Mouse (Mus musculus) bone marrow macrophage, adult 2 months (primary cell): ENCODE results near the gene Cdrt4.

ENCODE experiments used
- CTCF ChIP-seq: IDR thresholded peaks from 2 replicates; pipeline ENCODE4 v1.5.1; 2012; ENCODE audit warnings: low read depth, mild to moderate bottlenecking, low read length, moderate library complexity
- POLR2A ChIP-seq: IDR thresholded peaks from 2 replicates; pipeline ENCODE4 v1.6.1; 2012; ENCODE audit warnings: mild to moderate bottlenecking, low read depth, low read length, borderline replicate concordance

- TF ChIP-seq POLR2A (no peak), CTCF (no peak)
Observed at GRCm38 (mm10) chr11:62955776-62956175, 4.8 kb downstream of the Cdrt4 start.
